15 mouse cellular contexts compared by ENCODE assay signal in genomic region chr12:109112354-109112995, GRCm38 (mm10). TPM values are rescaled to one million over a fixed set of nuclear protein-coding genes. Genes with fewer than 3 reads are reported as not detected.
A peak's percentile ranks its signal among the peaks of the same experiment; 100 is the strongest.
DNase-seq lines count a peak whose midpoint lies in the region; TF ChIP-seq lines count a peak whose summit lies in the region.
"Had no signal": no experiment of that assay in that cellular context is flagged by ENCODE, and none has a peak within 500 bp of the region (broad histone marks: within the 10 kb centered on the region; RNA-seq: fewer than 3 reads in every experiment).

No protein-coding gene starts in this region.

- DNase-seq in kidney, adult 9 months: peak; percentile 2
- DNase-seq in kidney, adult 18-20 months: no peak
- peak; percentile 78 for DNase-seq in brain, embryonic 14.5 days (ENCODE audit: low read depth)
- DNase-seq in forebrain, embryonic 10.5 days (ENCODE audit: extremely low spot score, low spot score): no peak
- peak; percentile 10 for DNase-seq in kidney, postnatal 14 days
- DNase-seq in ovary, postnatal 14 days (ENCODE audit: low spot score): no peak
- no peak for DNase-seq in heart, postnatal 25 days (ENCODE audit: low spot score)
- DNase-seq in heart, postnatal 36 days: no peak
- DNase-seq: adrenal gland, postnatal 25 days; cerebellum, adult 11 months; layer of hippocampus, adult 9-11 months; liver; lung, postnatal 36 days; thymus, postnatal 36 days had no signal

- 58% methylated on average over 9 of the region's 9 CpGs for WGBS in forebrain, embryonic 10.5 days

- peak overlapping the region; percentile 51; the same call in 1 of the 2 replicates for H3K27ac ChIP-seq in forebrain, embryonic 10.5 days

- H3K9me3 ChIP-seq in forebrain, embryonic 10.5 days: no peaks in the 10 kb centered on the region

- TF ChIP-seq POLR2A in brain, embryonic 14.5 days (IDR thresholded peaks at IDR 0.05; ENCODE audit: borderline replicate concordance, extremely low read depth, insufficient read depth, insufficient read length, poor library complexity, severe bottlenecking): no peak

- intact Hi-C loops in heart, postnatal 25 days (cut with DNase I): no loop called here
- intact Hi-C loops in heart, postnatal 36 days (cut with DNase I): no loop called here

- H3K4me3 ChIP-seq in forebrain, embryonic 10.5 days: no peak overlapping the region

- no peaks in the 10 kb centered on the region for H3K36me3 ChIP-seq in forebrain, embryonic 10.5 days (replicated peaks)

- H3K4me1 ChIP-seq in forebrain, embryonic 10.5 days: peaks cover 17% of the 10 kb centered on the region

- TF ChIP-seq CTCF in brain, embryonic 14.5 days (IDR thresholded peaks at IDR 0.05; ENCODE audit: borderline replicate concordance, extremely low read depth, insufficient read depth, insufficient read length): no peak

- no peaks in the 10 kb centered on the region for H3K27me3 ChIP-seq in forebrain, embryonic 10.5 days (ENCODE audit: poor library complexity, severe bottlenecking)

RNA-seq across cellular contexts. Expression of gene Begain, which starts 44.5 kb away (rescaled TPM):
- polyA plus RNA-seq in brain, embryonic 14.5 days (2012; rRNA removed): 65.9 and 96.3 TPM in 2 replicates
- polyA plus RNA-seq in forebrain, embryonic 10.5 days (2016; fragmentation: Nextera tagmentation; extraction: Ambion mirVana): 2.2 and 2.3 TPM in 2 replicates
- total RNA-seq in heart, postnatal 25 days (2021): under 1 TPM; 0.31 to 0.36 TPM
- total RNA-seq in heart, postnatal 36 days (2021): under 1 TPM in 1 of 2 experiments, not detected in 1; 0.22 TPM
- total RNA-seq: granulocyte monocyte progenitor cell, adult 5-6 weeks had no signal

Comparison
In these comparisons a context has a peak if more than half of its experiments do, and no peak if none do; other contexts are left out.
1. DNase-seq: peak in kidney, adult 9 months (single experiment), brain, embryonic 14.5 days (single experiment) and kidney, postnatal 14 days (single experiment); none in kidney, adult 18-20 months (single experiment), forebrain, embryonic 10.5 days (single experiment), ovary, postnatal 14 days (single experiment), heart, postnatal 25 days (single experiment) and heart, postnatal 36 days (0 of 2).